Mouse (Mus musculus): ENCODE data around the gene Gm5901.

DNA sequence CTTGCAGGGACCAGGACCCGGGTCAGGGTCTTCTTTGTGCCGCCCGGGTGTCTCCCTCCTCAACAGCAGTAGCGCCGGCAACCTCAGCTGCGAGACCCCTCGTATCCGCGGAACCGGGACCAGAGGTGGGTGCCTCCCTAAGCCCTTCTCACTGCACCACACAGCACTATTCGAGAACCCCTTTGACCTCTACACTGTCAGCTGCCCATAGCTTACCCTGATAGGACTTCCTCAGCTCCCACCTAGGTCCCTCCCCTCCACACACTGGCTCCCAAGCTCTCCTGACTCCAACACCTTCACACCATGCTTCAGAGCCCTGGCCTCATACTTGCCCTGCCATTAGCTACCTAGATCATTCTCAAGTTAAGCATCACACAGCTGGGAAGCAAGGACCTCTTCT is 51.2 kb downstream of the Gm5901 start:
- TF ChIP-seq CTCF (IDR thresholded peaks at IDR 0.05; ENCODE audit: low read depth) (no peak), EP300 (IDR thresholded peaks at IDR 0.05; ENCODE audit: low read depth) (no peak)

All from heart, postnatal 0 days (tissue).